Mouse (Mus musculus): ENCODE results near the gene Morn1. TPM values are rescaled to one million over a fixed set of nuclear protein-coding genes. Genes with fewer than 3 reads are reported as not detected.

The Morn1 gene
- total and polyA plus RNA-seq, 3 experiments, result 3.8 to 8.7 (median 4.0) TPM

- Histone ChIP-seq H3K27ac (ENCODE audit: insufficient read depth, low read depth) (no peak overlapping the region), H3K4me1 (ENCODE audit: control insufficient read depth in 1 of 2, insufficient read depth in 2 of 2) (peaks cover 6 to 29% of the 10 kb centered on the region in 2 experiments), H3K4me2 (ENCODE audit: insufficient read depth, low read depth, poor library complexity, severe bottlenecking) (no peak overlapping the region), H3K9me3 (replicated peaks; ENCODE audit: low read length) (peaks cover 14% of the 10 kb centered on the region), H3K4me3 (replicated peaks in 1 of 3; ENCODE audit: low read depth in 2 of 3, low read length in 2 of 3, poor library complexity in 1 of 3) (no peak overlapping the region), H3K27me3 (replicated peaks) (no peaks in the 10 kb centered on the region), H3K9ac (ENCODE audit: insufficient read depth, low read depth) (no peak overlapping the region), H3K79me2 (replicated peaks; ENCODE audit: control insufficient read depth, extremely low read depth, insufficient read depth, poor library complexity, severe bottlenecking) (no peaks in the 10 kb centered on the region), H3K36me3 (replicated peaks in 1 of 2; ENCODE audit: control insufficient read depth in 1 of 2, insufficient read depth in 1 of 2, low read length in 1 of 2) (peaks cover 25 to 63% of the 10 kb centered on the region in 2 experiments)
- TF ChIP-seq GABPA (IDR thresholded peaks at IDR 0.05; ENCODE audit: insufficient replicate concordance, low read depth, low read length) (no peak), MAFK (IDR thresholded peaks at IDR 0.05; ENCODE audit: insufficient replicate concordance, low read length) (no peak), TBP (conservative IDR thresholded peaks at IDR 0.05; ENCODE audit: low read depth, low read length) (no peak)
- in situ Hi-C loops (cut with MboI; ENCODE audit: low pct_ligation_motif_present, low pct_unique_long_range_greater_than_20kb, low sequenced_read_pairs) (no loop called here), dilution Hi-C loops (cut with MboI; ENCODE audit: extremely low pct_ligation_motif_present, extremely low pct_unique_long_range_greater_than_20kb, low sequenced_read_pairs) (no loop called here)
- DNase-seq (ENCODE audit: extremely low read depth), result no peak
Measured at GRCm38 (mm10) chr4:155151845-155152244, 65.5 kb downstream of the Morn1 start.

- Histone ChIP-seq H3K4me3 (replicated peaks in 1 of 3; ENCODE audit: low read depth in 2 of 3, low read length in 2 of 3, poor library complexity in 1 of 3) (no peak overlapping the region), H3K36me3 (replicated peaks in 1 of 2; ENCODE audit: control insufficient read depth in 1 of 2, insufficient read depth in 1 of 2, low read length in 1 of 2) (peaks cover 31 to 69% of the 10 kb centered on the region in 2 experiments), H3K27me3 (replicated peaks) (no peaks in the 10 kb centered on the region), H3K79me2 (replicated peaks; ENCODE audit: control insufficient read depth, extremely low read depth, insufficient read depth, poor library complexity, severe bottlenecking) (no peaks in the 10 kb centered on the region), H3K9ac (ENCODE audit: insufficient read depth, low read depth) (no peak overlapping the region), H3K9me3 (replicated peaks; ENCODE audit: low read length) (peaks cover 14% of the 10 kb centered on the region), H3K4me2 (ENCODE audit: insufficient read depth, low read depth, poor library complexity, severe bottlenecking) (no peak overlapping the region), H3K4me1 (ENCODE audit: control insufficient read depth in 1 of 2, insufficient read depth in 2 of 2) (peaks cover 6 to 29% of the 10 kb centered on the region in 2 experiments), H3K27ac (ENCODE audit: insufficient read depth, low read depth) (no peak overlapping the region)
- dilution Hi-C loops (cut with MboI; ENCODE audit: extremely low pct_ligation_motif_present, extremely low pct_unique_long_range_greater_than_20kb, low sequenced_read_pairs) (no loop called here), in situ Hi-C loops (cut with MboI; ENCODE audit: low pct_ligation_motif_present, low pct_unique_long_range_greater_than_20kb, low sequenced_read_pairs) (no loop called here)
- DNase-seq (ENCODE audit: extremely low read depth), result no peak
- no peak for TF ChIP-seq MAZ (IDR thresholded peaks at IDR 0.05; ENCODE audit: low read depth, low read length)
- TF ChIP-seq CHD1 (IDR thresholded peaks at IDR 0.05; ENCODE audit: low read depth, low read length), result no peak
- no peak for TF ChIP-seq ZNF384 (IDR thresholded peaks at IDR 0.05; ENCODE audit: low read depth, low read length)
- no peak for TF ChIP-seq ZMIZ1 (IDR thresholded peaks at IDR 0.05; ENCODE audit: low read depth, low read length)
- no peak for TF ChIP-seq MAX (IDR thresholded peaks at IDR 0.05; ENCODE audit: low read length)
- no peak for TF ChIP-seq RAD21 (IDR thresholded peaks at IDR 0.05; ENCODE audit: low read depth, low read length)
- no peak for TF ChIP-seq TCF12 (IDR thresholded peaks at IDR 0.05; ENCODE audit: low read depth, low read length)
- no peak for TF ChIP-seq NELFE (IDR thresholded peaks at IDR 0.05; ENCODE audit: low read depth, low read length)
- no peak for TF ChIP-seq JUN (IDR thresholded peaks at IDR 0.05; ENCODE audit: insufficient read depth, low read depth, low read length)
- TF ChIP-seq JUND (conservative IDR thresholded peaks at IDR 0.05; ENCODE audit: low read depth, low read length), result no peak
- TF ChIP-seq UBTF (IDR thresholded peaks at IDR 0.05; ENCODE audit: low read depth, low read length), result no peak
- TF ChIP-seq MYC (IDR thresholded peaks at IDR 0.05; ENCODE audit: low read depth, low read length), result no peak
Measured at GRCm38 (mm10) chr4:155152476-155152875, 66.1 kb downstream of the Morn1 start.

All from CH12.LX (cell line).